Mouse (Mus musculus): ENCODE measurements at regions not wholly inside any gene's neighbourhood (a gene's known extent, or its start where the extent isn't known, plus 50 kb on each side); places are given as distances from the start of the nearest gene placed in this dataset.

DNA sequence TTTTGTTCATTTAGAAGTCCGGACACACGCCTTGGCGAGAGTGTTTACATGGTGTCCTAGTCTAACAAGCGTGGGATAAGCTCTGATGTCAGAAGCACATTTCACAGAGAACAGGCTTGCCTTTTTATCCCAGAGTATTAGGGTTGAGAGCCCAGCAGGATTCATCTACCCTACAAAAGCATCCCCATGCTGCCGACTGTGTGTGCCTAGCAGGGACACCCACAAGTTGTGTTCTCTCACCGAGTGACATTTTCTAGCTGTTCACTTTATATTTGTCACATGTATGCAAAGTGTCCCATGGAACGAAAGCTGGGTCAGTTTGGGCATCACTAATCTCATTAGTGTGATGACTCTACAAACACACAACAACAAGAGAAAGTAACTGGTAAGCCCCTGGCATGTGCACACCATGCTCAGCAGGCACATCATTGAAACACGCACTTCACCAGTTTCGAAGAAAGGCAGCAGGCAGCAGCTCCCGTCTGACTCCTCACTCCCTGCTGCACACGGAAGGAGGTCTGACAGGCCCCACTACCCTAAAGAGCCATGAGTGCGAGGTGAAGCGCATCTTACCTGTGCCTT lies 539.8 kb upstream of the Adgrl2 start:
- TF ChIP-seq EP300 (IDR thresholded peaks at IDR 0.05; ENCODE audit: insufficient read depth, low read depth, low read length): no peak
- TF ChIP-seq CTCF (IDR thresholded peaks at IDR 0.05; ENCODE audit: low read depth, low read length): no peak
- no peak for TF ChIP-seq POLR2A (IDR thresholded peaks at IDR 0.05; ENCODE audit: insufficient read depth, low read length)
- Histone ChIP-seq H3K4me1 (ENCODE audit: control insufficient read depth, insufficient read depth, low read length) (no peaks in the 10 kb centered on the region), H3K27ac (ENCODE audit: insufficient read depth, low read length) (no peak overlapping the region), H3K9me3 (replicated peaks; ENCODE audit: control insufficient read depth, insufficient read depth, low read length, poor library complexity, severe bottlenecking) (no peaks in the 10 kb centered on the region), H3K4me3 (ENCODE audit: low read depth, low read length) (no peak overlapping the region), H3K9ac (ENCODE audit: low read depth, poor library complexity, severe bottlenecking) (no peak overlapping the region), H3K27me3 (ENCODE audit: control insufficient read depth, insufficient read depth, low read length, poor library complexity, severe bottlenecking) (no peaks in the 10 kb centered on the region), H3K36me3 (ENCODE audit: control insufficient read depth, insufficient read depth, low read length, poor library complexity, severe bottlenecking) (no peaks in the 10 kb centered on the region)

DNA sequence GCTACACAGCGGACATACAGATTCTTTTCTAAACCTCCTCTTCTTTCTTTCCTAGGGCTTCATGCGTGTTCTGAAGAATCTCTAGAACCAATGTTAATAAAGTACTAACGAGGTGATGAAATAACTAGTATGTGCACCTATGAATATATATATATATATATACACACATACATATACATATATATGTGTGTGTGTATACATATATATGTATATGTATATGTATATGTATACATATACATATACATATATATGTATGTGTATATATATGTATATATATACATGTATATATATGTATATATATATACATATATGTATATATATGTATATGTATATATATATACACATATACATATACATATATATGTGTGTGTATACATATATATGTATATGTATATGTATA lies 536.2 kb upstream of the Adgrl2 start:
- Histone ChIP-seq H3K9ac (ENCODE audit: low read depth, poor library complexity, severe bottlenecking) (no peak overlapping the region), H3K4me1 (ENCODE audit: control insufficient read depth, insufficient read depth, low read length) (no peaks in the 10 kb centered on the region), H3K4me3 (ENCODE audit: low read depth, low read length) (no peak overlapping the region), H3K27me3 (ENCODE audit: control insufficient read depth, insufficient read depth, low read length, poor library complexity, severe bottlenecking) (no peaks in the 10 kb centered on the region), H3K27ac (ENCODE audit: insufficient read depth, low read length) (no peak overlapping the region), H3K9me3 (replicated peaks; ENCODE audit: control insufficient read depth, insufficient read depth, low read length, poor library complexity, severe bottlenecking) (no peaks in the 10 kb centered on the region), H3K36me3 (ENCODE audit: control insufficient read depth, insufficient read depth, low read length, poor library complexity, severe bottlenecking) (no peaks in the 10 kb centered on the region)
- TF ChIP-seq POLR2A (IDR thresholded peaks at IDR 0.05; ENCODE audit: insufficient read depth, low read length) (no peak), CTCF (IDR thresholded peaks at IDR 0.05; ENCODE audit: low read depth, low read length) (no peak), EP300 (IDR thresholded peaks at IDR 0.05; ENCODE audit: insufficient read depth, low read depth, low read length) (no peak)

DNA sequence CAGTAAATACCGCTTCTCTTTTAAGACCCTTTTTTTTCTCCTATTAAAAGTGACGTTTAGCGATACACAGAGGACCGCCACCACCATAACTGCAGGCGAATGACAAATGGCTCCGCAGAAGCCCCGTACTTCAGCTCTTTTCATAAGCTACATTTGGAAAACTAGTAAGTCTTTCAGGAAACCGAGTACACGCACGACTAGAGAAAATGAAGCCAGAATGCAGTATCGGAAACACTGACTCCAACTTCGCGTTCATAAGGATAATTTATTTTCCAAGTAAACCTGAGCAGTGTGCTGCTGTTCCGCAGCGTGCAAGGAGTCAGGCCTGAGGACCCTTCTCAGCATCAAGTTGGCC lies 529.2 kb upstream of the Adgrl2 start:
- H3K4me1 ChIP-seq (ENCODE audit: control insufficient read depth, insufficient read depth, low read length): no peaks in the 10 kb centered on the region
- H3K27me3 ChIP-seq (ENCODE audit: control insufficient read depth, insufficient read depth, low read length, poor library complexity, severe bottlenecking): no peaks in the 10 kb centered on the region
- TF ChIP-seq POLR2A (IDR thresholded peaks at IDR 0.05; ENCODE audit: insufficient read depth, low read length) (no peak), EP300 (IDR thresholded peaks at IDR 0.05; ENCODE audit: insufficient read depth, low read depth, low read length) (no peak), CTCF (IDR thresholded peaks at IDR 0.05; ENCODE audit: low read depth, low read length) (no peak)
- no peaks in the 10 kb centered on the region for H3K9me3 ChIP-seq (replicated peaks; ENCODE audit: control insufficient read depth, insufficient read depth, low read length, poor library complexity, severe bottlenecking)
- no peak overlapping the region for H3K9ac ChIP-seq (ENCODE audit: low read depth, poor library complexity, severe bottlenecking)
- no peak overlapping the region for H3K4me3 ChIP-seq (ENCODE audit: low read depth, low read length)
- no peak overlapping the region for H3K27ac ChIP-seq (ENCODE audit: insufficient read depth, low read length)
- no peaks in the 10 kb centered on the region for H3K36me3 ChIP-seq (ENCODE audit: control insufficient read depth, insufficient read depth, low read length, poor library complexity, severe bottlenecking)

DNA sequence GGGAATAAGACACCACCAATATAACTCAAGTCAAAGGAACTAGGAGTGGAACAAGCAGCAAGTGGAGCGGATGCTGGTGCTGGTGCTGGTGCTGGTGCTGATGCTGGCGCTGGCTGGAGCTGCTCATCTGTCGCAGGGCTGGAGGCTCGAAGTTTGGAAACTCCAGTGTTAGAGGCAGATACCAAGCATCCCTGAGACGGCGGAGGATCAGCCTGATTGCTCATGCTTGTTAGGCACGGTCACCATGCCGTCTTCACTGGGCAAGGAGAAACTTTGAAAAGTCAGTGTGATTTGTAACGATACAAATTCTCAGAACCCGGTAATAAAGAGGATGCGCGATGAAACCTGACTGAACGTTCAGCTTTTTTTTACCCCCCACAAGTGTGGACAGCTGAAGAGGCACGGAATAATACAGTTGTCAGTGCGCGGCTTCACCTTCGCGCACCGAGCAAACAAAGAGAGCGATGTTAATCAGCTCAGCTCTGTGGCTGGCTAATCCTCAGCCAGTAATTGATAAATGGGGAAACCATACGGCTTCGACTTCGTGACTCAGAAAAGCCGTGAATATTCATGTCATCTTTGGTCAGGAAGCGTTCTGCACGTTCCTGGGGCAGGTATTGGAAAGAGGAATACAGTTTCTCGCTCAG lies 528.7 kb upstream of the Adgrl2 start:
- Histone ChIP-seq H3K4me1 (ENCODE audit: control insufficient read depth, insufficient read depth, low read length) (no peaks in the 10 kb centered on the region), H3K4me3 (ENCODE audit: low read depth, low read length) (no peak overlapping the region), H3K27me3 (ENCODE audit: control insufficient read depth, insufficient read depth, low read length, poor library complexity, severe bottlenecking) (no peaks in the 10 kb centered on the region), H3K9me3 (replicated peaks; ENCODE audit: control insufficient read depth, insufficient read depth, low read length, poor library complexity, severe bottlenecking) (no peaks in the 10 kb centered on the region), H3K9ac (ENCODE audit: low read depth, poor library complexity, severe bottlenecking) (no peak overlapping the region), H3K36me3 (ENCODE audit: control insufficient read depth, insufficient read depth, low read length, poor library complexity, severe bottlenecking) (no peaks in the 10 kb centered on the region), H3K27ac (ENCODE audit: insufficient read depth, low read length) (no peak overlapping the region)
- TF ChIP-seq POLR2A (IDR thresholded peaks at IDR 0.05; ENCODE audit: insufficient read depth, low read length) (no peak), EP300 (IDR thresholded peaks at IDR 0.05; ENCODE audit: insufficient read depth, low read depth, low read length) (no peak), CTCF (IDR thresholded peaks at IDR 0.05; ENCODE audit: low read depth, low read length) (no peak)

DNA sequence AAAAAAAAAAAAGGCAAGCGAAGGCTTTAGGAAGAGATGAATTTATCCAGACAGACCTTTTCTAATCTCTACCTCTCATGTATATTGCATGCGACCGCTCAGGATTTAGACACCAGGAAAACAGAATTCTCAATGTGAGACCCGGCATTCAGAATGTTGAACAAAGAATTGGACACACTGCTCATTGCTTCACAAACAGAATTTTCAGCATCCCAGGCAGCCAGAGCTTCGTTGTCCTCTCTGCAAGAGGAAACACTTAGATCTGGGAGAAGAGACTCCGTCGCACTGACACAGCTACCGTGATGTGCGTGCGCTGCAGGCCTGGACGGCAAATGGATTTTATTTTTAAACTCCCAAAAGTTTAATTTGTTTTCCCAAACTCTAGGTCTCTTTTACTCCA lies 527.2 kb upstream of the Adgrl2 start:
- no peak overlapping the region for H3K27ac ChIP-seq (ENCODE audit: insufficient read depth, low read length)
- H3K4me1 ChIP-seq (ENCODE audit: control insufficient read depth, insufficient read depth, low read length): no peaks in the 10 kb centered on the region
- H3K9me3 ChIP-seq (replicated peaks; ENCODE audit: control insufficient read depth, insufficient read depth, low read length, poor library complexity, severe bottlenecking): no peaks in the 10 kb centered on the region
- H3K9ac ChIP-seq (ENCODE audit: low read depth, poor library complexity, severe bottlenecking): no peak overlapping the region
- H3K4me3 ChIP-seq (ENCODE audit: low read depth, low read length): no peak overlapping the region
- TF ChIP-seq POLR2A (IDR thresholded peaks at IDR 0.05; ENCODE audit: insufficient read depth, low read length) (no peak), CTCF (IDR thresholded peaks at IDR 0.05; ENCODE audit: low read depth, low read length) (no peak), EP300 (IDR thresholded peaks at IDR 0.05; ENCODE audit: insufficient read depth, low read depth, low read length) (no peak)
- H3K36me3 ChIP-seq (ENCODE audit: control insufficient read depth, insufficient read depth, low read length, poor library complexity, severe bottlenecking): no peaks in the 10 kb centered on the region
- H3K27me3 ChIP-seq (ENCODE audit: control insufficient read depth, insufficient read depth, low read length, poor library complexity, severe bottlenecking): no peaks in the 10 kb centered on the region

DNA sequence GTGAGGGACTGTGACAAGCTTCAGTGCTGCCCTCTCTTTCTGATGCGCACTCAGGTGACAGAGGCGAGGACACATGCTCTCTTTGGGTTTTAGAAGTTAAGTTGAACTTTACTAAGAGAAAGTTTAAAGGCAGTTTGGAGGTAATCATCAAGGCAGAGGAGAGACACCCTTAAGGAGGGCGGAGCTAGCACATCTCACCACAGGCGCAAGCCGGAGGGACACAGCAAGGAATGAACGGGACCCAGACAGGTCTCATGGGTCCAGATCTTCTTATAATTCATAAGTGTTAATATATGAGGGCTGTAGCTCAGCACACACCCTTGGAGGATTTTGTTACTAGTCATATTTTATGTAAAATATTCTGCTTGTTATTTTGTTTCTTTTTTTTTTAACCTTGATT lies 518.8 kb upstream of the Adgrl2 start:
- no peak overlapping the region for H3K27ac ChIP-seq (ENCODE audit: insufficient read depth, low read length)
- H3K27me3 ChIP-seq (ENCODE audit: control insufficient read depth, insufficient read depth, low read length, poor library complexity, severe bottlenecking): no peaks in the 10 kb centered on the region
- no peaks in the 10 kb centered on the region for H3K9me3 ChIP-seq (replicated peaks; ENCODE audit: control insufficient read depth, insufficient read depth, low read length, poor library complexity, severe bottlenecking)
- no peaks in the 10 kb centered on the region for H3K4me1 ChIP-seq (ENCODE audit: control insufficient read depth, insufficient read depth, low read length)
- TF ChIP-seq CTCF (IDR thresholded peaks at IDR 0.05; ENCODE audit: low read depth, low read length): no peak
- no peak for TF ChIP-seq POLR2A (IDR thresholded peaks at IDR 0.05; ENCODE audit: insufficient read depth, low read length)
- TF ChIP-seq EP300 (IDR thresholded peaks at IDR 0.05; ENCODE audit: insufficient read depth, low read depth, low read length): no peak
- H3K4me3 ChIP-seq (ENCODE audit: low read depth, low read length): no peak overlapping the region
- no peaks in the 10 kb centered on the region for H3K36me3 ChIP-seq (ENCODE audit: control insufficient read depth, insufficient read depth, low read length, poor library complexity, severe bottlenecking)
- no peak overlapping the region for H3K9ac ChIP-seq (ENCODE audit: low read depth, poor library complexity, severe bottlenecking)
